Mouse (Mus musculus): ENCODE results near the gene Fndc5.

The Fndc5 gene

DNA sequence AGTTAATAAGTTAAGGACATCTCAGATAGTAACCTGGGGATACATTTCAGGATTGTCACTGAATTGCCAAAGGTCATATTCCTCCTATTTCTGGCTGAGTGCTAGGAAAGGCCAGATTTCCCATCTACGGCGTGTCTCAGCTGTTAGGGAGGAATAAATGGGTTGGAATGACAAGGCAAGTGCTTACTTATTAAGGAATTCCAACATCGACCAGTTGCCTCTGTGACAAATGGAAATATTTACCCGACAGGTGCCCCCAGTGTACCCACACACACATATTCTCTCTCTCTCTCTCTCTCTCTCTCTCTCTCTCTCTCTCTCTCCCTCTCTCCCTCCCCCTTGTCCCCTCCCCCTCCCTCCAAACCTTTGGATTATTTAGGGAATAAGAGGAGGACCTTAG, 9.1 kb downstream of the Fndc5 start:
- in situ Hi-C loops (cut with MboI, MseI) = no loop called here

DNA sequence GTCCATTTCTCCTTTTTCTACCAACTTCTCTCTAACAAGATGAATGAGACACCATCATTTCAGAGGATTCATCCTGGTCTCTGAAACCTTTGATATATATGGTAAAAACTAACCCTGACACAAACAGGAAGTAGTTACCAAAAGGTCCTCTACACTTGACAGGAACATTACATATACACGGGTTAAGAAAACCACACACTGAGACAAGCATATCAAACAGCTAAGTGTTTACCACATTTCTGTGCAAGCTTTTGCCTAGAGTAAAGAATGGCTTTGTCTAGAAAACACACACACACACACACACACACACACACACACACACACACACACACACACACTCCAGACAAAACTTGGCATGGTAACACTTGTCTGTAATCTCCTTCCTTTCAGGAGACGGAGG, 9.6 kb downstream of the Fndc5 start:
- in situ Hi-C loops (cut with MboI, MseI) = no loop called here

DNA sequence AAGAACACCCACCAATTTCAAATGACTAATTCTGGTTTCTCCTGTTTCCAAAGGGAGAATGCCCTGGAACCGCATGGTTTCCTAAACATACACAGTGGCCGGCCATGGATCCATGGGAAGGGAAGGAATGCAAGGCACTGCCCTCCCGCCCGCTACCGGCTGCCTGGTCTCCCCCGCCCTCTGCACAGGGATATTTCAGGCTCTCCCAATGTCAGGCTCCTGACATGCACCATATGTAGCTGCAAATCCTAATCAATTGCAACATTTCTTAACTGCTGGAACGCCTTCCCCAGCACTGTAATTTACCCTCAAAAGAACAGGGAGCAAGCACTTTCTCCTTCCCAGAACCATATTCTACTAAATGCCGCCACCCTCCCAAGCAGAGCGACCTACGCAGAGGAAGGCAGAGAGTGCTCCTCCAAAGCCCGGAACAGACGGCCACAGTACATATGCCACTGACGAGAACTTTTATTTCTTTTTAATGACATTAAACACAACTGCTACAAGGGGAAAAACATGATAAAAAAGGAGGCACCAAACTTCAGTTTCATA, 10.8 kb downstream of the Fndc5 start:
- in situ Hi-C loops (cut with MboI, MseI) = no loop called here

DNA sequence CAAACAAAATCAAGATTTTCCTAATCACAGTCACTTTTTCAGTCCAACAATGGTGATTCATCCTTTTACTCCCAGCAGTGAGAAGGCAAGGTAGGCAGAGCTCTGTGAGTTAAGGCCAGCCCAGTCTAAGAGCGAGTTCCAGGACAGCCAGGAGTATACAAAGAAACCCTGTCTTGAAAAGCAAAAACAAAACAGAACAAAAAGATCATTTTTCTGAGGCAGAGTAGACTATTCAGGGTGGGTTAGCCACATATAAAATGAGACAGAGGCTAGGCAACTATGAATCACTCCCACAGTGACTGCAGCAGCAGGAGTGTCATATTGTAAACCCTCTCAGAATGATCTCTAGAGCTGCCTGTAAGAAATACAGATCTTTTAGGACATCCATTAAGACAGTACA, 12.5 kb downstream of the Fndc5 start:
- in situ Hi-C loops (cut with MboI, MseI) = no loop called here

DNA sequence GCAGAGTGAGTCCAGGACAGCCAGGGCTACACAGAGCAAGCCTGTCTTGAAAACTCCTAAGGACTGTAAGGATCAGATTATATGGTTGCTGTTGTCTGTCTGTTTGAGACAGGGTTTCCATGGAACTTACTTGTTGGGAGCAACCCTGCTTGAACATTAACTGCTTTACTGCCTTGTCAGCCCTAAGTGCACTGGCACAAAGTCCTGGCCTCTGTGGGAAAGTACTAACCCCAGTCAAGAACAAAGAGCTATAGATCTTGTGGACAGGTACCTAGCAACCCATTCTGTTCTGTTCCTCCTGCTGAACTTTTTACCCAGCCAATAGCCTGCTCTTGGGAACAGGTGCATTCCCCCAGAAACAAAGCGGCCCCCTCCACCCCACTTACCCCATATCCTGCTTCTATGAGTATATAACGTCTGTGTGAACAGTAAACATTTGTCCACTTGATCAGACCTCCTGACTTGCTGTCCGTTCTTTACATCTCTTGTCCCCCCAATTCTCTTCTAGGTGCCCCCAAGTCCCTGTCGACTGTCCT, 14.5 kb downstream of the Fndc5 start:
- in situ Hi-C loops (cut with MboI, MseI) = no loop called here

DNA sequence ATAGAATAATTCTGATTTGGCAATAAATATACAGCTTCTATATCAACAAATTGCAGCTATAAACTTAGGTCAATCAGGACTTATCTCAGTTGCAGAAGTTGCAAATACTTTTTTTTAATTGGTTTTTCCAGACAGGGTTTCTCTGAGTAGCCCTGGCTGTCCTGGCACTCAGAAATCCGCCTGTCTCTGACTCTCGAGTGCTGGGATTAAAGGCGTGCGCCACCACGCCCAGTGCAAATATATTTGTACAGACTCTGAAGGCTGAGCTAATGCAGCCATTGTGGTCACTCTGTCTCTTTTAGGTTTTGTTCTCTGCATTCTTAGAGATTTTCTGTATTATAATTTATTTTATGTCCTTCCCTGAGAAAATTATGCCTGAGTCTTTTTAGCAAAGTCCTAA, 20.7 kb downstream of the Fndc5 start:
- in situ Hi-C loops (cut with MboI, MseI) = no loop called here

DNA sequence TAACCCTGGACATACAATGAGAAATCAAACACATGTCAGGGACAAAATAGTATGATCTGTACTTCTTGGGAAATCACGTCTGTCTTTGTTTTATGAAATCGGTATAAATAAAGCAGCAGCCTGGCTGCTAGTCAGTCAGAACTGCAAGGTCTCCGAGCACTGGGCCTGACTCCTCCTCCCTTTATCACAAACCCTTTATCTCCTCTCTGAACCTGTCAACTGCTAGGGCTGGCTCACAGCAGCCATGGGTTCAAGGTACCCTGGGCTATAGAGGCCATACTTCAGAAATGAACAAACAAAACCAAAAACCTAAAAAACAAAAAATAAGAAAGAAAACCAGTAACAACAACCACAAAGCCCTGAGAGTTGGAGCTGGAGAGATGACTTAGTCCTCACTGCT, 21.8 kb downstream of the Fndc5 start:
- in situ Hi-C loops (cut with MboI, MseI) = no loop called here

DNA sequence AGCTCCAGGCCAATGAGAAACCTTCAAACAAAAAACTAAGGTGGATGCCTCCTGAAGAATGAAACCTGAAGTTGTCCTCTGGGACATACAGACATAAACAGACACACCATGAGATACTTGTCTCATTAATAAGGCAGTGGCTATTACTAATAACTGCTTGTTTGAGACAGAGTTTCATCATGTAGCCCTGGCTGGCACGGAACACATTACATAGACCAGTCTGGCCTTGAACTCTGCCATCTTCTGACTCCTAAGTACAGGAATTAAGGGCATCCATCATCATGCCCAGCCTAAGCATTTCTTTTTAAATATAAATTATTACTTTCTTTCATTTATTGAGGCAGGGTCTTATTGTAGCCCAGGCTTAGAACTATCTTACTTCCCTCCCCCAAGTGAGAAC, 24.3 kb downstream of the Fndc5 start:
- in situ Hi-C loops (cut with MboI, MseI) = no loop called here

DNA sequence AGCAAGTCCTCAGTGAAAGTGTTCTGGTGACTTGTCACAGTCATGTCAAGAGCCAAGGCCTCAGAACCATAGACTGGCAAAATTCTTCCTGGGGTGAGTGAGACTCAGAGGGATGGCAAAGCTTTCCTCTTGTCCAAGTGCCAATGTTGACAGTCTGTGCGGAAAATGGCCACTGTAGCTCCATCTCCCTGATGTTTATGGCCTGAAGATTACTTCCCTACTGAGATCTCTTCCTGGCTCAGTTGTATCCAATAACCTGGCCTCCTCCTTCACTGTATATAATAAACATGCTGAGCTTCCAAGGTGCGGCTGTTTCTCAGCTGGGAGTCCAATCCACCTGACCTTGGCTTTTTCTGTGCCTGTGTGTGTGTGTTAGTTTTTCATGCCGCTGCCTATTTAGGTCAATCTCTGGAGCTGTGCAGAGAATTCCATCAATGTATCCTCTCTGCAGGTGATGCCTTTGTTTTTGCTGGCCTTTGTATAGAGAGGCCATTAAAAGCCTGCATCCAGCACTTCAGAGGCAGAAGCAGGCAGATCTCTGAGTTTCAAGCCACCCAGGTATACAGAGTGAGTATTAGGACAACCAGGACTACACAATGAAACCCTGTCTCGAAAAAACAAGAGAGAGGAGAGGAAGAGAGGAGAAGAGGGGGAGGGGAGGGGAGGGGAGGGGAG, 24.9 kb downstream of the Fndc5 start:
- in situ Hi-C loops (cut with MboI, MseI) = no loop called here

DNA sequence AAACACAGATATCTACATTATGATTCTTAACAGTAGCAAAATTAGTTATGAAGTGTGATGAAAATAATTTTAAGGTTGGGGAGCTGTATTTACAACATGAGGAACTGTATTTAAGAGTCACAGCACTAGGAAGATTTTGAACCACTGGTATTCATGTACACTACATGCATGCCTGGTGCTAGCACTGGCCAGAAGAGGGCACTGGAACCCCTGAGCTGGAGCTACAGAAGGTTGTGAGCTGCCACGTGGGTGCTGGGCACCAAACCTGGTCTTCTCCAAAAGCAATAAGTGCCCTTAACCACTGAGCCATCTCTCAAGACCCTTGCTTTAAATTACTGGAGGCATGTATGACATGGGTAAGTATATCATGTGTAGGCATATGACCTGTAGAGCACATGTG, 35.7 kb downstream of the Fndc5 start:
- in situ Hi-C loops (cut with MboI, MseI) = no loop called here

DNA sequence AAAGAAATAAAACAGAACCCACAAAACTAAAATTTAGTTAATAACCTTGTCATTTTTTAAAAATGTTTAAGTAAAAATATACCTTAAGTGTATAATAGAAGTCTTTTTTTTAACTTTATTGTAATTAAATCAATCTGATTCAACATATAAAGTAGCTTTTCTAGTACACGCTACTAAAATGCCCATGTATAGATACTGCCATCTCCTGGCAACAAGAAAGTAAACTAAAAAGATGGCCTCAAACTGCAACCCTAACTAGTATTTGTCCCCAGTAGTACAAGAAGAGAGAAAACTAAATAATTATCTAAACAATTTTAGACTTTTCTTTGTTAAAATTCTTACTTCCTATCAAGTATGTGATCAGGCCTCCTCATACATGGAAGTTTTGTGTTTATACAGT, 42.8 kb downstream of the Fndc5 start:
- in situ Hi-C loops (cut with MboI, MseI) = no loop called here

DNA sequence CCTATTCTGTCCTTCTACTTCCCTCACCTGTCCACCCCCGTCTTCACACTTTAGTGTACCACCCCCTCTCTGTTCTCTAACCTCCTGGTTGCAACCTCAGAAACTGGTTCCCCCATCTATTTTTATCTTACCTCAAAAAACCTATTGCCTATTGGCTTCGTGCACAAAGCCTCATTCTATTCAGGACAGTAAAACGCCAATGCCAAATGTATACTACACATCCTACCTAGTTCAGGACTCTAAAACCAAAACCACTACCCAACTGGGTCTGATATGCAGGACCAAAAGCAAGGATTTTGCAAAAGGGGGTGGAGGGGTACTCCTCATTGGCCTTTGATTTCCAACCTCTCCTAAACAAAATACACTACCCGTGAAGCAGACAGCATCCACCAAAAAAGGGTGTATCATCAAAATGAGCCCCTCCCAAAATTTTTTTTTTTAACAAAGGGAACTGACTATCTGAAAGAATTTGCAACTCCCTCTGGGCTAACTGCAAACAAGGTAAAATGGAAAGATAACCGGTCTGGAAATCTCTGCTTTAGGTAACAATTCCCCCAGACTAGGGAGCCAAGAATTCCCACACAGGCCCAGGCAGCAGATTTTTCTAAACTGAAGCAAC, 51.4 kb downstream of the Fndc5 start:
- in situ Hi-C loops (cut with MboI, MseI) = no loop called here

DNA sequence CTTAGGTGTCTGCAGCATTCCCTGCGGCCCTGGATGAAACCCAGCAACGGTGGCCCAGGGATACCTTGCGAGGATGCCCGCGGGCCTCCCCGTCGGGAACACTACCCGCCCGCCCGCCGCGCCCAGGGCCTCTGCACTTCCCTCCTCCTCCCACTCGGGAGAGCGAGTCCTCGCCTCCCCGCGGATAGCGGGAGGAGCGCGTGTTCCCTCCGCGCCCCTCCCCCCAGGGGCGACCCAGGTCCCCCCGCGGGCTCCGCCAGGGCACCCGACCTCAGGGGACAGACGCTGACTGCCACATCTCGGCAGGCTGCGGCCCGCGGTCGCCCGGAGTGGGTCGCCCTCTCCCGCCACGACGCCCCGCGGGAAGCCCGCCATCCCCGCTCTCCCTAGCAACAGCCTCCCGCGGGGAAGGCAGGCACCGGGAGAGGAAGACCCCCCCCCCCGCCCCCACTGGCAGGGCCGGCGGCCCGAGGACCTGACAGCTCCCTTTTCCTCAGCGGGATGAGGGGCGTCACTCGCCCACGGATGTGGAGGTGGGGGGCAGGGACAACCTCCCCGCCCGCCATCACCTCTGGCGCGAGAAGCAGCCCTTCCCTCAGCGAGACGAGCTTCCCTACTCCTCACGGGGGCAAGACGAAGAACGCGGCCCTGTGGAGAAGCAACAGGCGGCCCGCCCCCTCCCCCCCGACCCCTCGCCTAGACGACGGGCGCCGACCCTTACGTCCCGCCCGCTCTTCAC, 52.2 kb downstream of the Fndc5 start:
- in situ Hi-C loops (cut with MboI, MseI) = no loop called here

DNA sequence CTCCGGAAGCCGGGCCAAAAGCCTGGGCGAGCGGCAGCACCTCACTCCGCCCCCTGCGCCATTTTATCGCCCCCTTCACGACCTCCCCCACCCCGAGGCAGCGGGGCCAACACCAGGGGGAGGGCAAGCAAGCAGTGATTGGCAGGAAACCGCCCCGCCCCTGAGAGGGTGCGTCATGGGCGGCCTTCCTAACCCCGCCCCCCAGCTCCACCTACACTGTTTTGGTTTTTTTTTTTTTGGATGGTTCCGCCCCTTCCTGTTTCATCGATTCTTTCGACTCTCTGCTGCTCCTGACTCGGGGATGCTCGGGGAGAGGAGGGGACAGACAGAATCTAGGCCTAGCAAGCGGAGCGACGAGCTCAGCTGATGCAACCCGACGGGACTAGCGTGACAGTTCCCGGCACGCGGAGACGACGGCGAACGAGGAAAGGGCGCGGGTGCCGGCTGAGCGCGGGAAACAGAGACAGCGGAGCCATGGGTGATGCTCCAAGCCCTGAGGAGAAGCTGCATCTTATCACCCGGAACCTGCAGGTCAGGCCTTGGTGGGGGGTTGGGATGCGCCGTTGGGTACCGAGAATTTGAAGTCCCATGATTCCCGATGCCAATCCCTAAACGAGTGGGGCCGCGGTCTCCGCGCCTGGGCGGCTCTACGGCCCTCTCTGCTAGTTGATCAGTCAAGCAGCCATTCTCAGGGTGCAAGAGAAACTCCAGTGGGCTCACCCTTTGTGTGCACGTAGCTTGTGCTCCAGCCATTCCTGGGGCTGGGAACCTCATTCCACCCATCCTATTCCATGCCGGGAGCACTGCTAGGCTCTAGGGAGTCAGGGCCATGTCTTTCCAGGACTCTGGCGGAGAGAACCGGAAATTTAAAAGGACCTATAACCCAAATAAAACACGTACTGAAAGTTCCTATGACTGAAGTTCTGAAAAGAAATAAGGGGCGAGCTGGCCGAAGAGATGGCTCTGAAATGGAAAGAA, 53.0 kb downstream of the Fndc5 start, which contains the start of the genes S100pbp and Yars:
Gene S100pbp, minus strand, starts transcription at position 186 of the 978 bp plus-strand sequence.
Gene Yars, plus strand, starts transcription at position 219 of the 978 bp plus-strand sequence.
- in situ Hi-C loops (cut with MboI, MseI) = loop anchor here (10.0 kb wide), 1 partner anchor 405 kb away; no protein-coding TSS in a partner anchor

DNA sequence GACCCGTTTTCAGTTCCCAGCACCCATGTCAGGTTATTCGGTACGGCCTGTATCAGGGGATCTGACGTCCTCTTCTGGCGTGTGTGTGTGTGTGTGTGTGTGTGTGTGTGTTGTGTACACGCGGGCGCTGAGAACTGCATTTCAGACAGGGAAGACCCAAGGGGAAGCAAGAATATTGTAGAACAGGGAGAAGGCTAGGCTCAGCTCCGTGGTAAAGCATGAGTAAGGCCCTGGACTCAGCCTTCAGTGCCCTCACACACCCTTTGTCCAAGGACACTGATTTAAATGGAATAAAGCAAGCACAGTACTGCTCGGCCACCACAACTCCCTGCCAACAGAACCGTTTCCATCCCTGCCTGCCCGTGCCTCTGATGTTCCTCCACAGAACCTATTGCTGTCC, 53.7 kb downstream of the Fndc5 start:
- in situ Hi-C loops (cut with MboI, MseI) = loop anchor here (10.0 kb wide), 1 partner anchor 404 kb away; no protein-coding TSS in a partner anchor

DNA sequence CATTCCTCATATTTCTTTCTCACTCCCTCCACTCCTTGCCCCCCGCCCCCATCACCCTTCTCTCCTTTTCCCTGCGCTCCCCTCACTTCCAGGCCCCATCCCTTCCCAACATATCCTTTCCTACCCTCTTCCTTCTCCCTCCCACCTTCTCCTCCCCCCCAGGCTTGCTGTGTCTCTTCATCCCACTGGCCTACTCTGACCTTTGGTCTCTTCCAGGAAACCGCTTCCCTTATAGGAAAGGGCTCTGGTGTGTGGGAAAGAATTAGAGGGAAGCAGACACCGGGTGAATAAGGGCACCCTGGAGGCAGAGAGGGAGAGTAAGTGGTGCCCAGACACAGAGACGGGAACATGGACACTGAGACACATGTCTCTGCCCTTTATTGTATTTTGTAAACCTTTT, 54.9 kb downstream of the Fndc5 start:
- in situ Hi-C loops (cut with MboI, MseI) = loop anchor here (10.0 kb wide), 1 partner anchor 403 kb away; no protein-coding TSS in a partner anchor

Measured in T-helper 2 cell (primary cell).